In genomic region chr9:75424358-75425150, GRCm38 (mm10) we compare ENCODE assay signal across 20 mouse cellular contexts. TPM values are rescaled to one million over a fixed set of nuclear protein-coding genes. Genes with fewer than 3 reads are reported as not detected.
DNase-seq lines count a peak whose midpoint lies in the region; ATAC-seq and TF ChIP-seq lines count a peak whose summit lies in the region.
"Had no signal": no experiment of that assay in that cellular context is flagged by ENCODE, and none has a peak within 500 bp of the region (broad histone marks: within the 10 kb centered on the region; RNA-seq: fewer than 3 reads in every experiment).

No protein-coding gene starts in this region.

- dilution Hi-C loops in CH12.LX (cut with MboI; ENCODE audit: extremely low pct_ligation_motif_present, extremely low pct_unique_long_range_greater_than_20kb, low sequenced_read_pairs) = no loop called here

- H3K36me3 ChIP-seq in kidney, postnatal 0 days (ENCODE audit: insufficient read depth, low read length) = no peaks in the 10 kb centered on the region
- no peaks in the 10 kb centered on the region for H3K36me3 ChIP-seq in CH12.LX (replicated peaks in 1 of 2; ENCODE audit: control insufficient read depth in 1 of 2, insufficient read depth in 1 of 2, low read length in 1 of 2)
- H3K36me3 ChIP-seq: heart, embryonic 13.5 days; limb, embryonic 12.5 days had no signal

- no peak for DNase-seq in kidney, postnatal 0 days (ENCODE audit: low spot score)
- no peak for DNase-seq in kidney, postnatal 10 days
- DNase-seq in CH12.LX (ENCODE audit: extremely low read depth) (no peak), ES-CJ7 (ENCODE audit: low read depth, low spot score) (peak; percentile 88)
- DNase-seq in forelimb bud, embryonic 11.5 days (ENCODE audit: low read depth, low spot score) = peak; percentile 20
- no peak for DNase-seq in right cerebral cortex, postnatal 10 days (ENCODE audit: low spot score in 2 of 2)
- no peak for DNase-seq in testis, postnatal 14 days (ENCODE audit: low spot score)
- no peak for DNase-seq in retina, embryonic 14.5 days (ENCODE audit: low spot score)
- DNase-seq: cerebellum, adult 9-10 months; heart, postnatal 36 days; kidney, adult 8-10 months; retina, postnatal 1 day; thymus, adult 2 months had no signal

- 43% methylated on average over 6 of the region's 6 CpGs for WGBS in kidney, postnatal 0 days

- 0 out of 2 replicates have a peak, but pooled peaks have one; percentile 8 for ATAC-seq in kidney, postnatal 0 days (replicated peaks; ENCODE audit: low FRiP score, low read depth)
- ATAC-seq: forebrain, embryonic 14.5 days; hindbrain, postnatal 0 days; midbrain, embryonic 16.5 days had no signal

- no peaks in the 10 kb centered on the region for H3K79me2 ChIP-seq in CH12.LX (replicated peaks; ENCODE audit: control insufficient read depth, extremely low read depth, insufficient read depth, poor library complexity, severe bottlenecking)

- no peak overlapping the region for H3K4me3 ChIP-seq in kidney, postnatal 0 days (replicated peaks; ENCODE audit: low read depth, low read length)
- no peak overlapping the region for H3K4me3 ChIP-seq in CH12.LX (replicated peaks in 1 of 3; ENCODE audit: low read depth in 2 of 3, low read length in 2 of 3, poor library complexity in 1 of 3)
- H3K4me3 ChIP-seq: heart, embryonic 13.5 days; left cerebral cortex, adult 2 months; limb, embryonic 12.5 days had no signal

- peak; percentile 34; the same call in 1 of the 2 replicates for TF ChIP-seq EP300 in CH12.LX (IDR thresholded peaks at IDR 0.05; ENCODE audit: low read length)

- H3K27ac ChIP-seq in kidney, postnatal 0 days = peak overlapping the region; percentile 19; the same call in 1 of the 2 replicates
- H3K27ac ChIP-seq in CH12.LX (ENCODE audit: insufficient read depth, low read depth) = no peak overlapping the region
- H3K27ac ChIP-seq: heart, embryonic 13.5 days; hindbrain, postnatal 0 days; left cerebral cortex, adult 2 months; limb, embryonic 12.5 days; liver, embryonic 14.5 days had no signal

- H3K4me2 ChIP-seq in kidney, postnatal 0 days (ENCODE audit: low read length) = no peak overlapping the region
- H3K4me2 ChIP-seq in CH12.LX (ENCODE audit: insufficient read depth, low read depth, poor library complexity, severe bottlenecking) = no peak overlapping the region
- H3K4me2 ChIP-seq: heart, embryonic 13.5 days; limb, embryonic 12.5 days had no signal

- no peaks in the 10 kb centered on the region for H3K27me3 ChIP-seq in kidney, postnatal 0 days (ENCODE audit: insufficient read depth, low read length)
- no peaks in the 10 kb centered on the region for H3K27me3 ChIP-seq in CH12.LX (replicated peaks)
- H3K27me3 ChIP-seq: heart, embryonic 13.5 days; limb, embryonic 12.5 days had no signal

- no peak for TF ChIP-seq RAD21 in CH12.LX (IDR thresholded peaks at IDR 0.05; ENCODE audit: low read depth, low read length)

- H3K9ac ChIP-seq in kidney, postnatal 0 days (ENCODE audit: low read depth, low read length) = no peak overlapping the region
- H3K9ac ChIP-seq in CH12.LX (ENCODE audit: insufficient read depth, low read depth) = no peak overlapping the region
- H3K9ac ChIP-seq: heart, embryonic 13.5 days; limb, embryonic 12.5 days; liver, embryonic 14.5 days had no signal

- H3K9me3 ChIP-seq in kidney, postnatal 0 days (replicated peaks; ENCODE audit: low read length) = no peaks in the 10 kb centered on the region
- no peaks in the 10 kb centered on the region for H3K9me3 ChIP-seq in CH12.LX (replicated peaks; ENCODE audit: low read length)
- H3K9me3 ChIP-seq: heart, embryonic 13.5 days; limb, embryonic 12.5 days had no signal

- no peak for TF ChIP-seq POLR2A in CH12.LX (IDR thresholded peaks at IDR 0.05; ENCODE audit: low read depth, low read length)

- in situ Hi-C loops in CH12.LX (cut with MboI; ENCODE audit: low pct_ligation_motif_present, low pct_unique_long_range_greater_than_20kb, low sequenced_read_pairs) = no loop called here

- no peaks in the 10 kb centered on the region for H3K4me1 ChIP-seq in kidney, postnatal 0 days (replicated peaks; ENCODE audit: insufficient read depth, low read length)
- H3K4me1 ChIP-seq in CH12.LX (ENCODE audit: control insufficient read depth in 1 of 2, insufficient read depth in 2 of 2) = peaks cover 3 to 19% of the 10 kb centered on the region in 2 experiments; a peak in 3 of 4 replicates

- no peak for TF ChIP-seq CTCF in kidney, postnatal 0 days (IDR thresholded peaks at IDR 0.05; ENCODE audit: low read depth)
- TF ChIP-seq CTCF in CH12.LX (conservative IDR thresholded peaks at IDR 0.05 in 1 of 2, IDR thresholded peaks at IDR 0.05 in 1 of 2; ENCODE audit: low read depth in 2 of 2, low read length in 2 of 2) = no peak

TF ChIP-seq in CH12.LX, 34 proteins besides CTCF, POLR2A, EP300 and RAD21:
- TF ChIP-seq ETS1 (conservative IDR thresholded peaks at IDR 0.05; ENCODE audit: low read depth, low read length) (peak; percentile 44; the same call in 1 of the 2 replicates), BHLHE40 (IDR thresholded peaks at IDR 0.05; ENCODE audit: low read depth, low read length) (peak; percentile 65), MEF2A (IDR thresholded peaks at IDR 0.05; ENCODE audit: borderline replicate concordance, low read depth, low read length) (no peak)

RNA-seq across cellular contexts. Expression of gene Mapk6, which starts 14.7 kb away (rescaled TPM):
- 39.9 and 40.1 TPM in 2 replicates for polyA plus RNA-seq in kidney, postnatal 0 days (2015; fragmentation: Nextera tagmentation; extraction: Ambion mirVana)
- total RNA-seq in CH12.LX (2012; rRNA removed) = 34.2 and 41.0 TPM in 2 replicates
- total RNA-seq in CH12.LX (2014; rRNA removed) = 20.9 and 23.3 TPM in 2 replicates
- polyA plus RNA-seq in CH12.LX (2012; ENCODE audit: insufficient read length, low read depth) = 53.5 and 62.2 TPM in 2 replicates

RNA-seq across cellular contexts. Expression of gene Leo1, which starts 16.8 kb away (rescaled TPM):
- 31.4 and 36.6 TPM in 2 replicates for polyA plus RNA-seq in kidney, postnatal 0 days (2015; fragmentation: Nextera tagmentation; extraction: Ambion mirVana)
- 49.9 and 59.7 TPM in 2 replicates for total RNA-seq in CH12.LX (2012; rRNA removed)
- 43.1 and 46.7 TPM in 2 replicates for total RNA-seq in CH12.LX (2014; rRNA removed)
- polyA plus RNA-seq in CH12.LX (2012; ENCODE audit: insufficient read length, low read depth) = 60.7 and 73.4 TPM in 2 replicates

Comparison
In these comparisons a context has a peak if more than half of its experiments do, and no peak if none do; other contexts are left out.
1. DNase-seq: peak in ES-CJ7 (single experiment) and forelimb bud, embryonic 11.5 days (single experiment); none in kidney, postnatal 0 days (single experiment), kidney, postnatal 10 days (single experiment), CH12.LX (single experiment), right cerebral cortex, postnatal 10 days (0 of 2), testis, postnatal 14 days (single experiment) and retina, embryonic 14.5 days (single experiment).